Mouse (Mus musculus): ENCODE results near the gene Rarg. TPM values are rescaled to one million over a fixed set of nuclear protein-coding genes. Genes with fewer than 3 reads are reported as not detected.
A peak's percentile ranks its signal among the peaks of the same experiment; 100 is the strongest.

The Rarg gene
- total RNA-seq, 2 experiments from 2014 or later, result 13.8 to 17.1 TPM

DNA sequence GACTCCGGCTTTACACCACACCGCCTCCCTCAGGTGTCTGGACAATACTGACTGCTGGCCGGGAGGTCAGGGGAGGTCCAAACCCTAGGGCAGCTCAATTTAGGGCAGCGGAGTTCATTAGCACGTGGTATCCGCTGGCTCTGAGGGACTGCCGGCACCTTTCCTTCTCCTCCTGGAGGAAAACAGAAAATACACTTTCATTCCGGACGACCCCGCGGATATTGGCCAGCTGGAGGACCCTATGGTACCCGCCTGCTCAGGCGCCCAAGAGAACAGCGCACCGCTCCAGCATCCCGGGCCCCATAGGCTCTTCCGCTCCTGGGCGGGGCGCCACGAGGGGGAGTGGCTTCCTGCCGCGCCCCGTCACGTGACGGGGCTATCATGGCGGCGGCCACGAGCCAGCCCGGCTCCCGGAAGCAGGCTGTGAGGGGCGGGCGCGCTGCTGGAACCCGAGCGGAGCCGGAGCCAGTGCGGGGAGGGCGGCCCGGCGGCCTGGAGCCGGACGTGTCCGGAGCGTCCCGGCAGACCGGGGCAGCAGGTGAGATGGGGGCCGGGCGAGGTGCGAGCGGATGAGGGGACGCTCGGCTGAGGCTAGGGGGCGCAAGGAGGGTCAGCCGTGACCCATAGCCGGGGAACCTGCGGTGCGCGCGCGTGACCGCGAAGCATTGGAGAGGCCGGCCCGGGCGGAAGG, 21.9 kb upstream of the Rarg start, which contains the start of gene Mfsd5:
Gene Mfsd5, plus strand, starts transcription at position 363 of the 691 bp plus-strand sequence.
- peak; percentile 19 for TF ChIP-seq CTCF (IDR thresholded peaks at IDR 0.05)
- intact Hi-C loops (cut with DNase I), result loop anchor here (1.0 to 2.0 kb wide), 3 partner anchors 22 to 48 kb away; partner anchors contain the start of genes Pfdn5 and Rarg
- peak within 1 kb of the TSS; percentile 80 for H3K4me3 ChIP-seq
- peak within 1 kb of the TSS; percentile 98 for H3K27ac ChIP-seq
- DNase-seq (ENCODE audit: extremely low spot score in 1 of 2, low spot score in 2 of 2), result peak; percentile 82 to 87

DNA sequence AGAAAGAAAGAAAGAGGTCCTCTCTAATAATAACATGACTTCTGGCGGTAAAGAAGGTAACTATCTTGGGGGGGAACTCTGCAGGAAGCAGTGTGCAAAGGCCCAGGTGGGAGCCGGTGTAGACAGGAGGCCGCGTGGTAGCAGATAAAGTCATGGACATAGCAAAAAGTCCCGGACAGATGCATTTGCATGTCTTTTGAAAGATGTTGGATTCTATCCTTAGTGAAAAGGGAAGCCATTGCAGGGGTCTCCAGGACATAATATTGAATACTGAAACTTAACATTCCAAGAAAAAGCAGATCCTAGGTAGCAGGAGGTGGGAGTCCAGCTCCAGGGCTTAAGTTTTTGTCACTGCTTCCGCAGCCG, 21.4 kb upstream of the Rarg start:
- no peak for DNase-seq (ENCODE audit: extremely low spot score in 1 of 2, low spot score in 2 of 2)
- peak overlapping the region; percentile 98 for H3K27ac ChIP-seq
- H3K4me3 ChIP-seq, result peak overlapping the region; percentile 80
- no peak for TF ChIP-seq CTCF (IDR thresholded peaks at IDR 0.05)
- intact Hi-C loops (cut with DNase I), result loop anchor here (1.0 to 2.0 kb wide), 3 partner anchors 21 to 48 kb away; partner anchors contain the start of genes Pfdn5 and Rarg

DNA sequence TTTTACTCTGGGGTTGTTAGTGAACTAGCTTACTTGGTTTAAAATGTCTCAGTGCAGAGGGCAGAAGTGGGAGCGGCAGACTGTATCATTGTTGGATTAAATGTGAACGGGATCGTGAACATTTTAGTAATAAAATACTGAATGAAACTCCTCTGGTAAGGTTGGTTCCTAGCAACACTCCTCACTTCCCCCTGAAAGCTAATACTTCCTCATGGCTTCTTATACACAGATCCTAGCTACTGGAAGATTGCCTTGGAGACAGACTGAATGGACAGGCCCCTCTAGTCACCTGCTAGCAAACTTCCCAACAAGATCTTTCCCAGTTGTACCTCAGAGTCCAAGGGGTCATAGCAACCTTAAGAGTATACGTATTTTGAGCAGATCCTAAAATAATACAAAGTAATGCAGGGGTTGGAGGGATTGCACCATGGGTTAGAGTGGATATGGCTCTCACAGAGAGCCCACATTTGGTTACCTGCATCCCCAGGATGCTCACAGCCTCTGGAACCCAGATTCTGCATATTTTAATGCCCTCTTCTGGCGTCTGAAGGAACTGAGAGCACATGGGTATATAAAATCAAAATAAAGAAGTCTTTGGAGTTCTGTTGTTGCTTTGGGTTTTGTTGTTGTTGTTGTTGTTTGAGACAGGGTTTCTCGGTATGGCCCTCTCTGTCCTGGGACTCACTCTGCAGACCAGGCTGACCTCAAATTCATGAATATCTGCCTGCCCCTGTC, 16.8 kb upstream of the Rarg start:
- no peak overlapping the region for H3K27ac ChIP-seq
- DNase-seq (ENCODE audit: extremely low spot score in 1 of 2, low spot score in 2 of 2), result no peak
- TF ChIP-seq CTCF (IDR thresholded peaks at IDR 0.05), result peak; percentile 31
- H3K4me3 ChIP-seq, result no peak overlapping the region
- intact Hi-C loops (cut with DNase I), result no loop called here

DNA sequence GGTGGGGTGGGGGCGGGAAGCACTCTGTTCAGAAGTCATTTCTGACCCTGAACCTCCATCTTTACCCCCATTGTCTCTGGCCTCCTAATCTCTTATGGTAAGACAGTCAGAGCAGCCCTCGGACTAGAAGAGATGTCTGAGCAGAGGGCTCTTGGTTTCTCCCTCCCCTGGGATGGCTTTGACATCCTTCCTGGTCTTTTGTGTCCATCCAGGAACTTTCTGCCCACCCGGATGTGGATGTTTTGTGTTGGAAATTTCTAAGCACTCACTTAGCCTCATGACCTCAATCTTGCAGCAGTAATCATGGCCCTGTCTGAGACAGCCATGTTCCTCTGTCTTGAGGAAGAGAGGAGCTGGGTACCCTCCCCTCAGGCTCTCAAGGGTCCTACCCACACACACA, 14.1 kb upstream of the Rarg start:
- Histone ChIP-seq H3K4me3 (no peak overlapping the region), H3K27ac (no peak overlapping the region)
- TF ChIP-seq CTCF (IDR thresholded peaks at IDR 0.05), result no peak
- intact Hi-C loops (cut with DNase I), result no loop called here
- no peak for DNase-seq (ENCODE audit: extremely low spot score in 1 of 2, low spot score in 2 of 2)

DNA sequence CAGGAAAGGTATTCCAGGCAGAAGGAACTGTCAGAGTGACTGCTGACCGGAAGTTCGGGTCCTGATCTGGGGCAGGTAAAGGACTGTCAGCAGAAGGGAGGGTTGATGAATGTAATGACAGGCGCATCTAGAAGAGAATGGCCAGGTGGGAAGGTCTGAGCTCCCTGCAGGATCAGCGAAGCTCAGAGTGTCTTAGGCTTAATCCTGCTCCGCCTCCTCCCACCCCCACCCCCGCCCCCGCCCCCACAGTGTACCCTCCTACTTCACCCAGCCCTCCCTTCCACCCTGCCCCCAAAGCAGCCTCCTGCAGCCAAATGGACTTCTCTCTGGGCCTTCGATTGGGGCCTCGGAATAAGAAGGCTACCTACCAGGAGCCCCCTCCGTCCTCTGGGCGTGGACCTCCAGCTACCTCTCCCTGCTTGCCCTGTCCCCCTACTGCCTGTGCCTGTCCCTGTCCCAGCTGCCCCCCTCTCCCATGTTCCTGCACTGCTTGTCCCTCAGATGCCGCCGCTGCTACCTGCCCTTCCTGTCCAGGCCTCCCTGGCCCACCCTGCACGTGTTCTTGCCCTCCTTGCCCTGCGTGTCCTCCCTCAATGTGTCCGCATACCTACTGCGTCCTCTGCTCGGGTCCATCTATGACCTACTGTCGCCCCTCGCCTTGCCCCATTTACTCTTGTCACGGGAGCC, 13.1 kb upstream of the Rarg start, which contains the start of gene Gm9918:
Gene Gm9918, plus strand, starts transcription at position 290 of the 687 bp plus-strand sequence.
- TF ChIP-seq CTCF (IDR thresholded peaks at IDR 0.05), result no peak
- intact Hi-C loops (cut with DNase I), result no loop called here
- Histone ChIP-seq H3K27ac (no peak within 1 kb of the TSS), H3K4me3 (no peak within 1 kb of the TSS)
- DNase-seq (ENCODE audit: extremely low spot score in 1 of 2, low spot score in 2 of 2), result no peak

DNA sequence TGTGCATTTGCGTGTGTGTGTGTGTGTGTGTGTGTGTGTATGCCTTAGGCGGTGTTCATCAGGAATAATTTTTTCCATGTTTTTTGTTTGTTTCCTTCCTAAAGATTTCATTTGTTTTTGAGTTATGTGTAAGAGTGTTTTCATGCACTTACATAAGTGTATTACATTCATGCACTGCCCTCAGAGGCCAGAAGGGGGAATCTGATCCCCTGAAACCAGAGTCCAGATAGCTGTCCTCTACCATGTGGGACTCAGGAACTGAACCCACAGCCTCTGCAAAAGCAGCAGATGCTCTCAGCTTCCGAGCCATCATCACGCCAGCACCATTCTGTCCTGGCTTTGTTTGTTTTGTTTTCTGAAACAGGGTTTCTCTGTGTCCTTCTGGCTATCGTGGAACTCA, 8.2 kb upstream of the Rarg start:
- no peak for DNase-seq (ENCODE audit: extremely low spot score in 1 of 2, low spot score in 2 of 2)
- intact Hi-C loops (cut with DNase I), result no loop called here
- no peak; the same call in 1 of the 2 replicates for TF ChIP-seq CTCF (IDR thresholded peaks at IDR 0.05)
- Histone ChIP-seq H3K27ac (no peak overlapping the region), H3K4me3 (no peak overlapping the region)

DNA sequence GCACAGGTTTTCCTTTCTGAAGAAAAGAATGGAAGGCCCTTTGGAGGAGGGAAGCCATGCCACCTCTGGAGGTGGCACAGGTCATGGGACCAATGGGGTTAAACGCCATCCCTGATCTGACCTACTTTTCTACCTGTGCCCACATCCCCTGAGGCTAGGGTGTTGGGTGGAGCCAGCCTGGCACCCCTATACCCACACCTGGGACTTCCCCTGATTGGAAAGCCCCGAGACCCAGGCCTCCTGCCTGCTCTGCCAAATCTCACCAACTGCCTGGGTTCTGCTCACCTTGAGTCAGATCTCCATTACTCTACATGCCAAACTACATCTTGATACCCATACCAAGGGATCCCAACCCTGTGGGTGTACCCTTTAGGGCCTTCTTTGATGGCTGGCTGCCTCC, 5.7 kb upstream of the Rarg start:
- Histone ChIP-seq H3K27ac (peak overlapping the region; percentile 24; the same call in 1 of the 2 replicates), H3K4me3 (no peak overlapping the region)
- no peak for TF ChIP-seq CTCF (IDR thresholded peaks at IDR 0.05)
- no peak for DNase-seq (ENCODE audit: extremely low spot score in 1 of 2, low spot score in 2 of 2)
- intact Hi-C loops (cut with DNase I), result no loop called here

DNA sequence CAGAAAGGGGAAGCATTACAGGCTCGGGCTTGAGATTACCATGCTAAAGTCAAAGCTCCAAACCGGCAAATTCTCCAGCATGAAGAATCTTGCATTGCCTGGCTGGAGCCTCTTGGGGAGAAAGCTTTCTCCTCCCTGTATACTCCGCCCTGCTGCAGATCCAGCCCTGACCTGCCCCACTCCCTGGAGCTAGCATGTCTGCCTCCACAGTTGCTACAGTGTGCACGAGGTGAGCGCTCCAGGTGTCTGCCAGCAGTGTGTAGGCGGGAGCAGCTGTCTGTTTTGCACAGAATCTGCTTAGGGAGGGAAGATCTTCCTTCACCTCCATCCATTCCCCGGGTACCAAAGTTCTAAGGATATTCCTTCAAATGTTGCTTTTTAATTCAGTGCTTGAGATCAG, 5.3 kb upstream of the Rarg start:
- no peak for TF ChIP-seq CTCF (IDR thresholded peaks at IDR 0.05)
- no peak overlapping the region for H3K4me3 ChIP-seq
- intact Hi-C loops (cut with DNase I), result no loop called here
- DNase-seq (ENCODE audit: extremely low spot score in 1 of 2, low spot score in 2 of 2), result peak; percentile 43 to 68
- H3K27ac ChIP-seq, result no peak overlapping the region

DNA sequence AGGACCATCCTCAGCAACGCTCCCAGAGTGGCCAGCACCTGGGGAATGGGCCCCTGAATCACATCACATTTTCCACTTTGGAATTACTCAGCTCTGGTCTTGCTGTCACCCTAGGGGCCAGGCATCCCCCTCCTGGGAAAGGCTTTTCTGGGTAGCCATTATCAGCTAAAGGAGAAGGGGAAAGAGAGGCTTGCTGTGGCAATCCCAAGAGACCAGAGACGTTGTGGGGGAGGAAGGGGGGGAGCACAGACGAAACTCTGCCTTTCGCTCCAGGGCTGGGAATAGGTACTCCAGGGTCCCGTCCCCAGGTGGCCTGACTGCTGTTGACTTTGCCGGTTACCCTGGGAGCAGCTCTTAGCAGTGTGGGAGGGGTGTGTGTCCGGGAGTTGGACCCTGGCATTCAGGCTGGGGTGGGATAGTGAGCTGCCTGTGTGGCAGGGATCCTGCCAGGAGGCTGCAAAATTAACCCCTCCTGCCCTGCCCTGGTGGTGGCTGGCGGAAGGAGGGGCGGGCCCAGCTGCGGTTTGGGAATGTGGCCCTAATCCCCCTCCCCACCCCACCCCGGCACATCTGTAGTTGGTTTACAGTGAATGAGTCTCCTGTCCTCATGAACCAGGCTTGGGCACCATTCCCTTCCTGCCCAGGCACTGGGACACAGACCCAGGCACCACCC, 1.4 kb upstream of the Rarg start:
- intact Hi-C loops (cut with DNase I), result no loop called here
- no peak overlapping the region for H3K4me3 ChIP-seq
- no peak for TF ChIP-seq CTCF (IDR thresholded peaks at IDR 0.05)
- H3K27ac ChIP-seq, result peak overlapping the region; percentile 89
- peak in 1 of 2 experiments; percentile 7 for DNase-seq (ENCODE audit: extremely low spot score in 1 of 2, low spot score in 2 of 2)

DNA sequence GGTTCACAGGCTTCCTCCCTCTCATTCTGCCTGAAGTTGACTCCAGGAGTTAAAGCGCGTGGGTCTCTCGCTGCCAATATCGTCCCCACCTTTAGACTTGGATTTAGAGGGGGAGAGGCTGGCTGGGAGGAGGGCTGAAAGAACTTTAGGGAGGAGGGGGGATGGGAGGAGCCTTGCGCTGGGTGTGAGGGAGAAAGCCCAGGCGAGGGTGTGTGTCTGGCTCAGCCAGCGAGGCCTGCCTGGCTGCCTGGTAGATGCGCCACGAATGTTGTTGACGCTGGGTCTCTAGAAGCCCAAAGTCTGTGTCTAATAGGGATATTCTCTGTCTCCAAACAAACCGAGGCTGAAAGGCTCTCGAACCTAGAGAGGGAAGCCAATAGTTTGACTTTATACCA, 756 bp upstream of the Rarg start:
- no peak for DNase-seq (ENCODE audit: extremely low spot score in 1 of 2, low spot score in 2 of 2)
- peak overlapping the region; percentile 75 for H3K4me3 ChIP-seq
- peak overlapping the region; percentile 89 for H3K27ac ChIP-seq
- TF ChIP-seq CTCF (IDR thresholded peaks at IDR 0.05), result no peak
- intact Hi-C loops (cut with DNase I), result no loop called here

DNA sequence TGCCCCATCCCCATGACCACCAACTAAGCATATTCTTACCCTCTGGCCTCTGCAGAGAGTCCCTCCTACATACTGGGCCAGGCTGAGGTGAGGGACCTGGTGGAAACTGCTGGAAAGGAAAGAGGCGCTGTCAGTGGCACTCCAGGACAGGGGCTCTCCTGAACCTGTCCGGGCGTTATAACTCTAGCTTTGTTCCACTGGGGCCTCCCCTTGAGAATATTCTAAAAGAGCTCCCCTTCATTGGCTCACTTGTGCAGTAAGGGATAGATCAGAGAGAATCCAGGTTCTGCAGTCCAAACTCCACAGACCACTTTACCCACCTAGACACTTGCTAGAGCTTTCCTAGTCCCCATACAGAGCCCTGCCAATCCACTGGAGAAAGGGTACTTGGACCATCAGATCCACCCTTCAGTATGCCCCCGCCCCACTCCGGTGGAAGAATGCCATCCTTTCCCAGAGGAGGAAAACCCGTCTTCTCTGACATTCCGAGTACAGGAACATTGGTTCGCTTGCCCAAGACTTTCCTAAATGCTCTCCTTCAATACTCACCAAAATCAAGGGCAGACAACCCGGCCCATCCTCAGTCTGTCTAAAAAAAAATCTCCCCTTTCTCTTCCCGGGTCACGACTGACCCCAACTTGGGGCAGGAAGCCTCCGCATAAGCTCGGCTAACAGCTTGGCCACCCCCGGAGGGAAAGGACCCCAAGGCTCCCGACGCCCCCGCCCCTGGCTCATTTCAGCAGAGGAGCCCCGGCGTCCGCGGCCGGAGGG, 701 bp downstream of the Rarg start:
- Histone ChIP-seq H3K4me3 (peak overlapping the region; percentile 75), H3K27ac (peak overlapping the region; percentile 89)
- TF ChIP-seq CTCF (IDR thresholded peaks at IDR 0.05), result no peak
- no peak for DNase-seq (ENCODE audit: extremely low spot score in 1 of 2, low spot score in 2 of 2)
- intact Hi-C loops (cut with DNase I), result loop anchor here (1.0 kb wide), 1 partner anchor 23 kb away; the partner anchor contains the start of gene Mfsd5
